In the genomic region with DNA sequence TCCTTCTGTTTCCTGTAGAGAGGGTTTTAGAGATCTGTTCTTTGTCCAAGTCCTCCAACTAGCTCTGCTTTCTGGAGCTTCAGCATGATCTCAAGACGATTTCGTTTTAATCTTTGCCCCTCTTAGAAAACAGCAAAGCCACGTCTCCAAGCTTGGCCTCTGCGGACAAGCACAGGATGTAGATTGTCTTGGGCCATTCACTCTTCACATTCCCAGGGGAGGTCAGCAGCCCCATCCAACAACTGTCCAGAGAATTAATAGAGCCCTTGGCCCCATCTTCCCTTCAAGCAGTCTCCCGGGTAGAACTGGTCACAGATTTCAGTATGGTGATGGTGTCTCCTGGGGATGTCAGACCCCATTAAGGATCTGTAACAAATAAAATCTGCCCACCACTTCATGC, we compare ENCODE assay signal across 27 mouse cellular contexts.
A peak's percentile ranks its signal among the peaks of the same experiment; 100 is the strongest.
DNase-seq lines count a peak whose midpoint lies in the region; ATAC-seq and TF ChIP-seq lines count a peak whose summit lies in the region.
"Had no signal": no experiment of that assay in that cellular context is flagged by ENCODE, and none has a peak within 500 bp of the region (broad histone marks: within the 10 kb centered on the region; RNA-seq: fewer than 3 reads in every experiment).

No protein-coding gene starts in this region.

- no peaks in the 10 kb centered on the region for H3K36me3 ChIP-seq in intestine, embryonic 14.5 days (ENCODE audit: control insufficient read depth, insufficient read depth, low read length)
- H3K36me3 ChIP-seq in intestine, embryonic 15.5 days, result no peaks in the 10 kb centered on the region
- H3K36me3 ChIP-seq in lung, embryonic 14.5 days (ENCODE audit: insufficient read depth), result no peaks in the 10 kb centered on the region
- no peaks in the 10 kb centered on the region for H3K36me3 ChIP-seq in stomach, embryonic 16.5 days (ENCODE audit: control insufficient read depth, insufficient read depth, low read length)
- H3K36me3 ChIP-seq: heart, embryonic 15.5 days; limb, embryonic 15.5 days; neural tube, embryonic 13.5 days had no signal

- H3K27ac ChIP-seq in intestine, embryonic 14.5 days (ENCODE audit: low read depth), result peak overlapping the region; percentile 67
- H3K27ac ChIP-seq in intestine, embryonic 15.5 days, result no peak overlapping the region
- H3K27ac ChIP-seq in lung, embryonic 14.5 days (ENCODE audit: low read depth), result no peak overlapping the region; the same call in 1 of the 2 replicates
- peak overlapping the region; percentile 48 for H3K27ac ChIP-seq in stomach, embryonic 16.5 days (ENCODE audit: low read length)
- H3K27ac ChIP-seq: forebrain, embryonic 13.5 days; gastrocnemius, adult 2 months; heart, embryonic 15.5 days; limb, embryonic 15.5 days; neural tube, embryonic 13.5 days had no signal

- peaks cover 25% of the 10 kb centered on the region for H3K4me1 ChIP-seq in intestine, embryonic 14.5 days (replicated peaks; ENCODE audit: control insufficient read depth, insufficient read depth, low read length)
- peaks cover 9% of the 10 kb centered on the region; the same call in 1 of the 2 replicates for H3K4me1 ChIP-seq in intestine, embryonic 15.5 days (replicated peaks)
- H3K4me1 ChIP-seq in lung, embryonic 14.5 days (ENCODE audit: insufficient read depth), result peaks cover 6% of the 10 kb centered on the region; the same call in 1 of the 2 replicates
- H3K4me1 ChIP-seq in stomach, embryonic 16.5 days (ENCODE audit: control insufficient read depth, insufficient read depth, low read length), result peaks cover 10% of the 10 kb centered on the region
- H3K4me1 ChIP-seq: forebrain, embryonic 13.5 days; heart, embryonic 15.5 days had no signal

- H3K4me2 ChIP-seq in intestine, embryonic 14.5 days (ENCODE audit: low read length), result no peak overlapping the region
- no peak overlapping the region for H3K4me2 ChIP-seq in intestine, embryonic 15.5 days (replicated peaks)
- no peak overlapping the region for H3K4me2 ChIP-seq in lung, embryonic 14.5 days
- H3K4me2 ChIP-seq in stomach, embryonic 16.5 days (ENCODE audit: low read depth, low read length), result no peak overlapping the region
- H3K4me2 ChIP-seq: forebrain, embryonic 13.5 days; heart, embryonic 15.5 days; limb, embryonic 15.5 days; neural tube, embryonic 13.5 days had no signal

- no peak overlapping the region for H3K9ac ChIP-seq in intestine, embryonic 14.5 days (ENCODE audit: low read length)
- no peak overlapping the region for H3K9ac ChIP-seq in intestine, embryonic 15.5 days
- H3K9ac ChIP-seq in lung, embryonic 14.5 days, result no peak overlapping the region
- no peak overlapping the region for H3K9ac ChIP-seq in stomach, embryonic 16.5 days (ENCODE audit: low read length)
- H3K9ac ChIP-seq: forebrain, embryonic 13.5 days; heart, embryonic 15.5 days; limb, embryonic 15.5 days; neural tube, embryonic 13.5 days had no signal

- H3K4me3 ChIP-seq in intestine, embryonic 14.5 days (ENCODE audit: low read depth, low read length), result no peak overlapping the region
- H3K4me3 ChIP-seq in intestine, embryonic 15.5 days (replicated peaks), result no peak overlapping the region
- H3K4me3 ChIP-seq in lung, embryonic 14.5 days (ENCODE audit: low read depth, low read length), result no peak overlapping the region
- no peak overlapping the region for H3K4me3 ChIP-seq in stomach, embryonic 16.5 days (replicated peaks; ENCODE audit: low read length)
- H3K4me3 ChIP-seq: forebrain, embryonic 13.5 days; gastrocnemius, adult 2 months; heart, embryonic 15.5 days; limb, embryonic 15.5 days; myocyte; neural tube, embryonic 13.5 days had no signal

- no peak for DNase-seq in intestine, embryonic 14.5 days (ENCODE audit: low spot score)
- peak; percentile 24 for DNase-seq in lung, embryonic 14.5 days
- no peak for DNase-seq in lung, adult 18-20 months
- DNase-seq in kidney, postnatal 10 days, result peak; percentile 45
- no peak for DNase-seq in left cerebral cortex, postnatal 10 days (ENCODE audit: extremely low spot score in 1 of 2, low spot score in 2 of 2)
- DNase-seq in urinary bladder, adult 18-20 months (ENCODE audit: low spot score in 2 of 2), result no peak
- DNase-seq: adrenal gland, postnatal 36 days; cerebellum, adult 11 months; cerebellum, adult 9-11 months; gastrocnemius, adult 2 months; heart, postnatal 4 days; lung, adult 2 months; midbrain, embryonic 14.5 days; retina, postnatal 1 day; right cerebral cortex, postnatal 25 days; spleen, adult 18-20 months; thymus, adult 2 months; thymus, postnatal 4 days had no signal

- H3K27me3 ChIP-seq in intestine, embryonic 14.5 days (replicated peaks; ENCODE audit: control insufficient read depth, insufficient read depth, low read length), result no peaks in the 10 kb centered on the region
- no peaks in the 10 kb centered on the region for H3K27me3 ChIP-seq in intestine, embryonic 15.5 days (replicated peaks)
- no peaks in the 10 kb centered on the region for H3K27me3 ChIP-seq in lung, embryonic 14.5 days (ENCODE audit: insufficient read depth, low read length)
- no peaks in the 10 kb centered on the region for H3K27me3 ChIP-seq in stomach, embryonic 16.5 days (ENCODE audit: control insufficient read depth, insufficient read depth, low read length)
- H3K27me3 ChIP-seq: forebrain, embryonic 13.5 days; limb, embryonic 15.5 days; neural tube, embryonic 13.5 days had no signal

- intact Hi-C loops in left cerebral cortex, postnatal 10 days (cut with DNase I), result no loop called here

- no peaks in the 10 kb centered on the region; the same call in 1 of the 2 replicates for H3K9me3 ChIP-seq in intestine, embryonic 14.5 days (ENCODE audit: control insufficient read depth, low read length)
- no peaks in the 10 kb centered on the region for H3K9me3 ChIP-seq in intestine, embryonic 15.5 days
- H3K9me3 ChIP-seq in lung, embryonic 14.5 days (ENCODE audit: low read depth, low read length), result no peaks in the 10 kb centered on the region
- no peaks in the 10 kb centered on the region; the same call in 1 of the 2 replicates for H3K9me3 ChIP-seq in stomach, embryonic 16.5 days (replicated peaks; ENCODE audit: control insufficient read depth, low read length)
- H3K9me3 ChIP-seq: forebrain, embryonic 13.5 days; heart, embryonic 15.5 days; limb, embryonic 15.5 days; neural tube, embryonic 13.5 days had no signal

- TF ChIP-seq CTCF in lung, embryonic 14.5 days (IDR thresholded peaks at IDR 0.05; ENCODE audit: low read depth), result no peak

- WGBS in intestine, embryonic 14.5 days, result 36% methylated on average over 5 of the region's 5 CpGs
- WGBS in intestine, embryonic 15.5 days, result 49% methylated on average over 5 of the region's 5 CpGs
- 41% methylated on average over 5 of the region's 5 CpGs for WGBS in lung, embryonic 14.5 days
- WGBS in stomach, embryonic 16.5 days, result 48% methylated on average over 5 of the region's 5 CpGs

- ATAC-seq in intestine, embryonic 14.5 days (replicated peaks; ENCODE audit: low FRiP score, low TSS enrichment, low read depth), result no peak
- no peak for ATAC-seq in intestine, embryonic 15.5 days
- no peak for ATAC-seq in lung, embryonic 14.5 days (ENCODE audit: insufficient read depth)
- peak; percentile 36; the same call in 1 of the 2 replicates for ATAC-seq in stomach, embryonic 16.5 days (ENCODE audit: insufficient read depth, low FRiP score)
- ATAC-seq: CD4-positive, CD25-positive, alpha-beta regulatory T cell, adult 4 months; forebrain, embryonic 13.5 days; hindbrain, embryonic 16.5 days had no signal

Comparison
In these comparisons a context has a peak if more than half of its experiments do, and no peak if none do; other contexts are left out.
1. DNase-seq: peak in lung, embryonic 14.5 days (single experiment) and kidney, postnatal 10 days (single experiment); none in intestine, embryonic 14.5 days (single experiment), lung, adult 18-20 months (0 of 2), left cerebral cortex, postnatal 10 days (0 of 2) and urinary bladder, adult 18-20 months (0 of 2).
2. H3K27ac ChIP-seq: peak in intestine, embryonic 14.5 days (single experiment) and stomach, embryonic 16.5 days (single experiment); none in intestine, embryonic 15.5 days (single experiment) and lung, embryonic 14.5 days (single experiment).